Mouse (Mus musculus): ENCODE data around the gene Hist2h2aa1.
"Not testable (repeated sequence)": the region's sequence is repeated elsewhere in the genome, so short reads cannot be mapped to it uniquely, and the experiment has no call there.

Gene Hist2h2aa1

GRCm38 (mm10) chr3:96230910-96231757 is 14.2 kb upstream of the Hist2h2aa1 start:
- no peak for DNase-seq

- DNase-seq, result no peak
Measured at GRCm38 (mm10) chr3:96231758-96232120, 13.6 kb upstream of the Hist2h2aa1 start.

DNA sequence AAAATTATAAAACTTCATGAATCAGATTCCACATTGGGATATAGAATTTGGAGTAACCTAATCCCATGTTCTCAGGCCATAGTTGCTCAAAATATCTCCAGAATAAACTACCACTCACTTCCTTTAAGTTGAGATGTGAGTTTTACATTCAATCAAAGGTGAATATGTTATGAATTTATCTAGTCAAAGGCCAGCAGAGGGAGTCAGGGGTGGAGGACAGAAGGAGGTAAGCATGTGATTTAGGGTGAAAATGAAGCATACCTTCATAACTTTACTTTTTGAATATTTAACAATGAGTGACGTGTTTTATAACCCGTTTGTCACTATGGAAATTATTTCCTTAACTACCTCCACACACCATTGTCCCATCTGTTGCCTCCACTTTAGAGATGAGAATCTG is 10.4 kb upstream of the Hist2h2aa1 start:
- no peak for DNase-seq

DNA sequence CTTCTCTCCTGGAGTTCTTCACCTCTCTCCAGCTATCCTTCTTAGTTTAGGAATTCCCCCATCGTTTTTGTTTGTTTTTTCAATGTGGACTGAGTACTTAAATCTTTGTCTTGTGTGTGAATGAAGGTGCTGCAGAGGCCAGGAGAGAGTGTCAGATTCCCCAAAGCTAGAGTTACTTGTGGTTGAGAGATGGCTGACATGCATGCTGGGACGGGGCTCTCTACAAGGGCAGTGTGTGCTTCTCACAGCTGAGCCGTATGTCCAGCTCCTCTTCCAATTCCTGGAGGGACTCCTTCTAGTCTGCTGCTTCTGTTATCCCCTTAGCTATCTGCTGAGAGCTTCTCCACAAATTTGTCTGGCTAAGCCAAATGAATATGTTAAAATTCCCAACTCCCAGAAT is 9.5 kb upstream of the Hist2h2aa1 start:
- DNase-seq, result no peak

GRCm38 (mm10) chr3:96236834-96237334 is 8.4 kb upstream of the Hist2h2aa1 start:
- DNase-seq, result no peak

GRCm38 (mm10) chr3:96237335-96237903 is 7.9 kb upstream of the Hist2h2aa1 start:
- no peak for DNase-seq

- DNase-seq, result no peak
Measured at GRCm38 (mm10) chr3:96237904-96238511, 7.3 kb upstream of the Hist2h2aa1 start.

DNA sequence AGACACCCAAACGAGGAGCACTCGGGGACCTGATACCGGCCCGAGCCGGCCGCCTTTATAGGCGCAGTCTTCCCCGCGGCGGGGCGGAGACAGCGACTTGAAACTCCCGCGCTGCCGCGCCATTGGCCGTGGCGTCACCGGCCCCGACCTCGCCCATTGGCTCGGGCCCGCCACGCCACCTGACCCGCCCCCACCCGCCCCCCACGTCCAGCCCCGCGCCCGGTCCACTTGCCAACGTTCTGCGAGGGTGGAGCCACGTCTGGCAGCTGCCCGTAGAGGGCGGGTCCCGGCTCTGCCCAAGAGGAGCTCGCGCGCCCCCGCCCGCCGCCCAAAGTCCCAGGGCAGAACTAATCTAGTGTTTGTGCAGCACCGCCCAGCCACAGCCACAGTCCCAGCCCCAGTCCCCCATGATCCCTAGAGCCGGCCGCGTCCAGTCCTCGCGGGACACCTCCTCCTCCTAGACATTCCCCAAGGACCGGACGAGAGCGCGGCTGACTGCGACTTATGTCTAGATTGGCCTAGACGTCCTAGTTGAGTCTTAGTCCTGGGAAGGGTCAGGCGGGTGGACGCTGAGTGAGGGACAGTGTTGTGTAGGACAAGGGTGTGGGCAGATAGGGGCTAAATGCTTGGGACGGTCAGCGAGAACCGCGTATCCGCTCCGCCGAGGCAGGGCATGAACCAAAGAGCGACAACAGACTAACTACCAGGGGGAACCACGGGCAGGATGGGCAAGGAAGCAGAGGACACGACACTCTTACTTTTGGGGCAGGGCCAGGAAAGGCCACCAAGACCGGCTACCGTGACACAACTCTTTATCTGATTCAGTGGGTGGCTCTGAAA is 6.1 kb upstream of the Hist2h2aa1 start, which contains the start of gene Hist2h3c2:
Gene Hist2h3c2, minus strand, starts transcription at position 174 of the 840 bp plus-strand sequence.
- peak; percentile 28 to 44 for DNase-seq

DNA sequence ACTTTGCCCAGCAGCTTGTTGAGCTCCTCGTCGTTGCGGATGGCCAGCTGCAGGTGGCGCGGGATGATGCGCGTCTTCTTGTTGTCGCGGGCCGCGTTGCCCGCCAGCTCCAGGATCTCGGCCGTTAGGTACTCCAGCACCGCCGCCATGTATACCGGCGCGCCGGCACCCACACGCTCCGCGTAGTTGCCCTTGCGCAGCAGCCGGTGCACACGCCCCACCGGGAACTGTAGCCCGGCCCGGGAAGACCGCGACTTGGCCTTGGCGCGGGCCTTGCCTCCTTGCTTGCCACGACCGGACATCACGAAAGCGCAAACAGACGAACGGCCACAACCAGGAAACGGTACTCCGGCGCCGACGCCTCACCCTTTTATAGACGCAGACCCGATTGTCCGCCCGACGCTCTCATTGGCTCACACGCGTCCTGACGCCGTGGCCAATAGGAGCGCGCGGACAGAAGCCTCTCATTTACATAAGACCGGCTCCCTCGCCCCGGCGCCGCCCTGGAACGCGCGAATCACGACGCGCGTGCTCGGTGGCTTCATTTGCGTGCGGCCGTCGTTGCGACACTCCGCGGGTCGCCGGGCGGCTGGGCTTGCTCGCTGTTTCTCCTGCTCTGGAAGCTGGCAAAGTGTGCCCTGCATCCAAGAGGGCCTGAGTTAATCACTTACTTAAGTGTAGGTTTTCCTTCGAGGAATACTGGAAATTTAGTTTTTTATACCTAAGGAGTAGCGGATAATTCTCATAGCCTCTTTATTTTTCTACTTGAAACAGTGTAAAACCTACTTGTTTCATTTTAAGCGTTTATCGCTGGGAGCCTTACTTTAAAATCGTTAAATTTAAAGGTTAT is 5.1 kb upstream of the Hist2h2aa1 start, which contains the start of gene Hist2h2aa2:
Gene Hist2h2aa2, minus strand, starts transcription at position 328 of the 850 bp plus-strand sequence.
- DNase-seq, result peak; percentile 95 to 100

- DNase-seq, result no peak
Measured at GRCm38 (mm10) chr3:96240799-96241197, 4.5 kb upstream of the Hist2h2aa1 start.

- no peak for DNase-seq
Measured at GRCm38 (mm10) chr3:96243921-96244572, 1.2 kb upstream of the Hist2h2aa1 start.

- not testable (repeated sequence) for DNase-seq
Measured at GRCm38 (mm10) chr3:96246018-96246417, 721 bp downstream of the Hist2h2aa1 start.

- DNase-seq, result not testable (repeated sequence)
Measured at GRCm38 (mm10) chr3:96246427-96246856, 1.1 kb downstream of the Hist2h2aa1 start, which contains the start of gene Hist2h3c1. TSS of gene Hist2h3c1 (plus strand) at chr3:96246685.

DNA sequence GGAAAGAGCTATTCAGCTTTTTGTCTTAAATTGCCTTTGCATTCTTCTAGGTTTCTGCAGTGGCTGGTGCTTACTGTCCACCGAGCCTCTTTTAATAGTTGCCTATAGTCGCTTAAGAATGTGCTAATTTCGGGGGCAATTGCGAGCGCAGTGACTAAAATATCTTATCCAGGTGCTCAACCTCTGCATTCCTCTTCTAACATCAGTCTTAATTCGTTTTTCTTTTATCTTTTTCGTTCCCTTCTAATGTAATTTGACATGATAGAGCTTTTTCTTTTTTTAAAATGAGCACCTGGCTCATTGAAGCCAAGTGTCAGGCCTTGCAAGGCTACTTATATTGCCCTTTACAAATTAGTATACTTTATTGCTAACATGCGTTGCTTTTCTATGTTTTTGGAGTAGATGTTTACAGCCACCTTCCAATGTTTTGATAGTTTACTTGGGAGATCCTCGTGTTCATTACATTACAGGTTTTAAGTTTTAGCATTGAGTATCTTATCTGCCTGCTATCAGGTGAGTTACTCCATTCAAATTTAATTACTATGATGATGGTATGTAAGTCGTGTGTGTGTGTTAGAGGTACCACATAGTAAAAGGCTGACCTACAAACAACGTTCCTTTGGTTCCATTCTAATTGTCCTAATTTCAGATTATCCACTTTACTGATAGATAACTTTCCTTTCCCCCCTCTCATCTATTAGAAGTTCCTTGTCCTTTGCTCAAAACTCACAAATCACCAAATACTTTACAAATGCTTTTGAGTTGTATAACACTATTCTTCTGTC is 2.3 kb downstream of the Hist2h2aa1 start:
- no peak for DNase-seq

GRCm38 (mm10) chr3:96248141-96249033 is 3.1 kb downstream of the Hist2h2aa1 start:
- DNase-seq, result no peak

DNA sequence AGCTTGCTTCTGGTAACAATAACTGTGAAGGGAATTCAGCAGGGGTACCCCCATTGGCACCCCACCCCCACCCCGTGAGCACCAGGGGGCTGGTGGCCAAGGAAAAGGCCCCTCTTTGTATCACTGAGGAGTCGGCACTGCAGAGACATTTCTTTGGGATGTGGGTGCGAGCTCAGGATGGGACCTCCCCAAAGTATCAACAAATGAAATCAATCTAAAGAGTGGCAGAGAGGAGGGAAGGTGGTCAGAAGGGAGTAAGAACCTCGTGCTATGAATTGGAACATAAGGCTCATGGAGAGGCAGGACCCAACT is 3.7 kb downstream of the Hist2h2aa1 start:
- no peak for DNase-seq

GRCm38 (mm10) chr3:96250890-96251289 is 5.6 kb downstream of the Hist2h2aa1 start:
- DNase-seq, result no peak

- DNase-seq, result no peak
Measured at GRCm38 (mm10) chr3:96251787-96252186, 6.5 kb downstream of the Hist2h2aa1 start.
